Mouse (Mus musculus) spleen, adult 12 weeks (tissue): ENCODE data around the gene Dpep2nb.
"Not testable (repeated sequence)": the region's sequence is repeated elsewhere in the genome, so short reads cannot be mapped to it uniquely, and the experiment has no call there.

ENCODE experiments used
- DNase-seq: peaks from one replicate; pipeline ENCODE4 v3.0.0; 2022; ENCODE audit warnings: low spot score

Dpep2nb gene

GRCm38 (mm10) chr8:106005875-106006274, at the start of gene Dpep2nb:
Gene Dpep2nb (minus strand): TSS chr8:106005975.
- DNase-seq, result no peak

DNA sequence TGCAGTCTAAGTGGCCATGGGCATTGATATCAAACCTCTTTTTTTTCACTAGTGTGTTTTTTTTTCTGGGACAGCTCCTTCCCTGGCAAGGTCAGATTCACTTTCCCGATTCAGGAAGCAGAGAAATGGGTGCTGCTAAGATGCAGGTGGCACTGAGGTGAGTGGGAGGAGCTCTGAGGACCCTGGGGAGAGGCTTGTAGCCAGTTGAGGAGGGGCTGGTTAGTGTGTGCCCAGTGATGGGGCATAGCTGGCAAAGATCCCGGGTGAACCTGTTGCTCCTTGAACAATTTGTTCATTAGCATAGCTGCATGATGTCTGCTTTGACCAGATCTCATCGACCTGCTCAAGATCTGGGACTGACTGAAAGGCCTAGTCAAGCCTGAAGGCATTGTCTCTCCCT, 49.3 kb upstream of the Dpep2nb start:
- no peak for DNase-seq

GRCm38 (mm10) chr8:106054190-106054811, 48.5 kb upstream of the Dpep2nb start:
- DNase-seq, result peak; percentile 74

DNA sequence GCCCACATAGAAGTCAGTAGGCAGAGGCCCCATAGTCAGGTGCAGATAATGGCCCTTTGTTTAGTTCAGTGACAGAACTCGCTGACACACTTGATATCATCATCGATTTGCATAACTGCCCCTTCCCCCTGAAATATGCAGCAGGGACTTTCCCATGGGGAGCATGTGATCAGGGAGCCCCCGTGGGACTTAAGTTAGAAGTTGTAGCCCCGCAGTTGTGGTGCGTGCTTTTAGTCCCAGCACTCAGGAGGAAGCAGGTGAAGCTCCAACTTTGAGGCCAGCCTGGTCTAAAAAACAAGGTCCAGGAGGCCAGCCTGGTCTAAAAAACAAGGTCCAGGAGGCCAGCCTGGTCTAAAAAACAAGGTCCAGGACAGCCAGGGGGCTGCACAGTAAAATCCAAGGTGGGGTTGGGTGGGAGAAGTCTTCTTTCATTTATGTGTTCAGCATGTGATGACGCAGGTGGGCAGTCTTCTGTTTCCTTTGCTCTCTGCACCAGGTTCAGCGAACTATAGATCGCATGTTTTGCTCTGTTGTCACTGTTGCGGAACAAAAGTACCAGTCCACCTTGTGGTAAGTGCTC, 46.8 kb upstream of the Dpep2nb start:
- peak; percentile 64 for DNase-seq

GRCm38 (mm10) chr8:106051068-106051467, 45.3 kb upstream of the Dpep2nb start:
- DNase-seq, result no peak

DNA sequence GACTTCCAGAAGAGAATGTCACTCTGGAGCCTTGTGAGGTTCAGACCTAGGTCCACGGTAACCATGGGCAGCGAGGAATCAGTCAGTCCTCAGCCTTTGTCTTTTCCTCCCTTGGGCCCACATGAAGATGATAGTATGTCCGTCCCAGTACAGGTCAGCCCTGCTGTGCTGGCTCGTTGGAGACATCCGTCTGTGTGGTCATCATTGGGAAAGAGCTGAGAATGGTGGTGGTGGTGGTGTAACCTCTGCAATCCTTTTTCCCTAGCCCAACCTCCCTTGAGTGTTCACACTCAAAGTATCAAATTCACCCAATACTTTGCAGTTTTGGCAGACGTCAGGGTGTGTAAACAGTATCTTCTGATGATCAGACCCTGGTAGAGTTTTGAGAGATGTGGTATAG, 44.1 kb upstream of the Dpep2nb start:
- no peak for DNase-seq

DNA sequence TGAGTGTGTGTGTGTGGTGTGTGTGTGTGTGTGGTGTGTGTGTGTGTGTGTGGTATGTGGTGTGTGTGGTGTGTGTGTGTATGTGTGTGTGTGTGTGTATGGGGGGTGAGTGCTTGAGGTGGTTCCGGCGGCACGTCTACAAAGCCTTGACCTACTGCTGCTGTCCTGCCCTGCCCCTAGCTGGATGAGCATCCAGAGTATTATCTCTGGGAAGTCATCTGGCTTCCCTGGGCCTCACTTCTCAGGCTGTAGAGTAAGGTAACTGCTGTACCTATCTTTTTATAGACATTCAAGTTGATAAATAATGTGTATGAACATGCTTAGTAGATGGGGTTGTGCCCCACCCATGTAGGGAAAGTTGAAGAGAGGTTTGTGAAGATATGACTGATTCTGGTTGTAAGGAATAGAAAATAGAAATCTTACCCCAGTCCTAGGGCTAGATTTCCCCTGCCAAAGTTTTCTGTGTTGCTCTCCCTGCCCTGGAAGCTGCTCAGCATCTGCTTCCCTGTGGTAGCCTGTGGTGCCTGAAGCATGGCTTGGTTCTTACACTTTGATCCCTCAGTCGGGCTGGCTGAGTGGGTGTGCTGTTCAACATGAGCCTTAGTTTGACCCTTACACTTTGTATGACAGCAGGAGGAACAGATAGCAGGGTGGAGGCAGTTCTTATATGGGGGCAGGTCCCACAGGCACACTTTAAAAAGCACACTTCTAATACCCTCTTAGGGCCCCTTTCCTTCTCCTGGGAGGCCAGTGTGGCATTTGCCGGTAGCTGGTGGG, 42.3 kb upstream of the Dpep2nb start:
- no peak for DNase-seq

GRCm38 (mm10) chr8:106046872-106047559, 41.2 kb upstream of the Dpep2nb start:
- DNase-seq, result no peak

DNA sequence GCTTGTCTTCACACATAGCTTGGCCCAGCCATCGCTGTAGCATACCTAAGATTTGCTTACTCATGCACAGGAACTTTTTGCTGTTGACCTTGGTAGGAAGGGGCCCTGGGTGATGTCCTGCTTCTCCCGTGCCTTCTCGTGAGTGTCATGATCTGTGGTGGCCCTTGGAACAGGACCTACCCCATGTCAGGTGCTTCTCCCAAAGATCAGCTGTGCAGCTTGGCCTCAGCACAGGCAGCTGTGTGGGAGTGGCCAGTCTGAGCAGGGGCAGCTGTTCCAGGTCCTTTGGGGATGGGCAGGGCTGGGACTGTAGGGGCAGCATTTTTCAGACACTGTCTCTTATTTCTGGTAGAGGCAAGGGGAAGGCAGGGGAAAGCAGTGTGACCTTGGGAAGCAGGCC, 38.4 kb upstream of the Dpep2nb start:
- no peak for DNase-seq

- DNase-seq, result no peak
Measured at GRCm38 (mm10) chr8:106043055-106043454, 37.3 kb upstream of the Dpep2nb start.

- no peak for DNase-seq
Measured at GRCm38 (mm10) chr8:106040218-106040617, 34.4 kb upstream of the Dpep2nb start.

- DNase-seq, result no peak
Measured at GRCm38 (mm10) chr8:106039605-106040004, 33.8 kb upstream of the Dpep2nb start.

DNA sequence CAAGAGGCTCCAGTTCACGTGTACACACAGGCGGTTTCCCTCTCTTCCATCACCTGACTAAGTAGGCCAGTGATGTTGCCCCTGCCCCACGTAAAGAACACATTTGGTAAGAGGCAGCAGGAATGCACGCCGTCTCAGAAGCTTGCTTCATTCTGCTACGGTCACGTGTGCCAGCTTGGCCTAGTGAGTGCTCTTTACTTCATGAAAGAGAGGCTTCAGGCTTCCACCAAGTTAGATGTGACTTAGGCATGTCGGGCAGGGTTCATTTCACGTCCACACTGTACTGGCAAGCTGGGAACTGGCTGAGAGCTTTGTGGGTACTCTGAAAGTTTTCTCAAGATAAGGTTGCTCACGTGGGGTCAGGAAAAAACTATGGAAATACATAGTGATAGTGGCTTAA, 32.9 kb upstream of the Dpep2nb start:
- DNase-seq, result no peak

DNA sequence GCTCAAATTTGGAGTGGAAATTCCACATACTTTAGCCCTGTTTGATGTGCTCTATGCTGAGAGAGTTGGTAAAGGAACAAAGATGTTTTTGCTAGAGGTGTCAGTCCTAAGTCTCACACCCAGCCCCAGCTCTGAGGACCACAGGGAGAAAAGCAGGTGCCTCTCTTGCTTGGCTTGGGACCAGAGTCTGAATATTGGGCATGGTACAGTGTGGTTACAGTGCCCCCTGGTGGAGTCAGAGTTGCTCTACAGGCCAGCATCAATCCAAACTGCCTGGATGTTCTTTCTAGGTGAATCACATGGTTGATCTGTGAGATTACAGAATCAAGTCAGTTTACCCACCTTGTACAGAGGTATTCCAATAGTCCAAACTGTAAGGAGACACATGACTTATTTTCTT, 16.7 kb upstream of the Dpep2nb start:
- peak; percentile 69 for DNase-seq

DNA sequence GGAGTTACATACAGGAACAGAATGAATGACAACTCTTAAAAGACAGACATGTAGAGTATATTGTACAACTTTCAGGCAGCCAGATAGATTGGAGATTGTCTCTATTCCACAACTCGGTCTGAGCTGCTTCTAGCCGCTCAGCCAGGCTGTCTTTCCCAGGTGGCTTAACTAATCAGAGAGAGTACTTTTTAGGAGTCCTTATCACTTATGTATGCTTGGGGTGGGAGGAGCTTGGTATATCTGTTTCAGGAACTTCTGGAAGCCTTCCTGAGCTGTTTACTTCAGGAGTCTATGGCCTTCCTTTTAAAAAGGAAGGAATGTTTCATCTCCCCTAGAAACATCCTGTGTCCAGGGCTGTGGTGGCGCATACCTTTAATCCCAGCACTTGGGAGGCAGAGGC, 12.3 kb upstream of the Dpep2nb start:
- no peak for DNase-seq

GRCm38 (mm10) chr8:106017130-106017529, 11.4 kb upstream of the Dpep2nb start:
- no peak for DNase-seq

- DNase-seq, result no peak
Measured at GRCm38 (mm10) chr8:106016284-106016683, 10.5 kb upstream of the Dpep2nb start.

DNA sequence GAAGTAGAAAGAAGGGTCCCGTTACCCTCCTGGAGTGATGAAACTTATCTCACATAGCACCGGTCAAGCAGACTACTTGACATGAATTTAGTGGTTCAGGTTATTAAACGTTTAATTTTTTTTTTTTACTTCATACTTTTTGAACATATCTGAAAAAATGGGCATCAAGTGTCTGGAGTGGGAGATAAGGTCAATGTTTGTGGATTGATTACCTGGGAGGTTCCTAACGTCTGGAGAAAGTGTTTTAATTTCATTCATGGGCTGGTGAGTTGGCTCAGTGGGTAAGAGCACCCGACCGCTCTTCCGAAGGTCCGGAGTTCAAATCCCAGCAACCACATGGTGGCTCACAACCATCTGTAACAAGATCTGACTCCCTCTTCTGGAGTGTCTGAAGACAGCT, 6.4 kb upstream of the Dpep2nb start:
- DNase-seq, result not testable (repeated sequence)

GRCm38 (mm10) chr8:106011643-106011986, 5.8 kb upstream of the Dpep2nb start, which contains the start of gene Ddx28:
Gene Ddx28 (minus strand): TSS chr8:106011882.
- no peak for DNase-seq

DNA sequence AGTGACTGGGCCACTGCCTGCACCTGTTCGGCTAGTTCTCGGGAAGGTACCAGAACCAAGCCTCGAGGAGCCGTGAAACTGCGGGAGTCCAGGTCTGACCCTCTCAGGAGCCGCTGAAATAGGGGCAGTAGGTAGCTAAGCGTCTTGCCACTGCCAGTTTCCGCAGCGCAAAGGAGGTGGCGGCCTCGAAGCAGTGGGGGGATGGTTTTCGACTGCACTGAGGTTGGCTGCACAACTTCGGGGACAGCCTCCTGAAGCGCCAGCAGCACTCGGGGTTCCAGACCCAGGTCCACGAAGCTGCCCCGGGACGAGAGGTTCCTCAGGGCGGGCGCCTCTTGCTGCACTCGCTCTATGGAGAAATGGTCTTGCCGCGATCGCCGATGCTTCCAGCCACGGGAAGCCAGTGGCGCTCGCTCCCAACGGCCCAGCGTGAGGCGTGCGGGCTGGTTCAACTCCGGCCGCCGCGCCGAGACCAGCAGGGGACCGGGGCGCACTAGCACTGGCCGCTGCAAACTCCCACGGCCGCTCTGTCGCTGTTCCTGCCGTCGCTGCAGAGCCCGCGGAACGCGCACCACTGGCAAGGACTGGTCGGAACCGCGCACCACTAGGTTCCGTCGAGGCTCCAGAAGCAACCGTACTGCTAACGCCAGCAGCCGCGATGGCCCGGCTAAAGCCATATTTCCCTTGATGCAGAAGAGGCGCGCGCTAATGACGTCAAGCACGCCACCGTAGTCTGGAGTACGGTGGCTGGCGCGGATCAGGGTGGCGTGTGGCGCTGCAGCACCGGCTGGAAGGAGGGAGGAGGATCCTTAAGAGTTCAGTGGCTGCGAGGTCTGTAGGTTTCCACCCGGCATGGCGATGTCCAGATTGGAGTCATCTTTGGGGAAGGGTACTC, 5.2 kb upstream of the Dpep2nb start:
- peak; percentile 85 for DNase-seq

DNA sequence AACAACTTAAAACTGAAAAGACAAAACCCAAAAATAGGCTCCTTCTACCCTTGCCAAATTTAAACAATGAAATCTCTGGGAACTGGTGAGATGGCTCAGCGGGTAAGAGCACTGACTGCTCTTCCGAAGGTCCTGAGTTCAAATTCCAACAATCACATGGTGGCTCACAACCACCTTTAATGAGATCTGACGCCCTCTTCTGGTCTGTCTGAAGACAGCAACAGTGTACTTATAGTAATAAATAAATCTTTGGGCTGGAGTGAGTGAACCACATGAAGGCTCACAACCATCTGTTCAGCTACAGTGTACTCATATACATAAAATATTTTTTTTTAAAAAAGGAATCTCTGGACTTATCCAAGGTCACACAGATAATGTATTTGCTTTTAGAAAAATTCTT, 2.1 kb upstream of the Dpep2nb start:
- not testable (repeated sequence) for DNase-seq

- DNase-seq, result no peak
Measured at GRCm38 (mm10) chr8:106007135-106007534, 1.4 kb upstream of the Dpep2nb start.
